Mouse (Mus musculus): ENCODE measurements around the gene Eci1. TPM values are rescaled to one million over a fixed set of nuclear protein-coding genes. Genes with fewer than 3 reads are reported as not detected.

The Eci1 gene
- polyA plus RNA-seq, 1 experiment, result 52.6 TPM

- Histone ChIP-seq H3K36me3 (ENCODE audit: control insufficient read depth, insufficient read depth) (peaks cover under 1% of the 10 kb centered on the region), H3K79me2 (ENCODE audit: control insufficient read depth, insufficient read depth) (peaks cover 40% of the 10 kb centered on the region), H3K27me3 (ENCODE audit: control insufficient read depth, insufficient read depth, insufficient read length) (no peaks in the 10 kb centered on the region), H3K4me3 (peak overlapping the region; percentile 92), H3ac (ENCODE audit: control insufficient read depth, insufficient read length) (no peak overlapping the region), H3K4me2 (ENCODE audit: low read depth) (peak overlapping the region; percentile 71)
- TF ChIP-seq TCF12 (IDR thresholded peaks at IDR 0.05; ENCODE audit: insufficient read depth, poor library complexity, severe bottlenecking) (no peak), SRF (IDR thresholded peaks at IDR 0.05; ENCODE audit: control insufficient read depth, insufficient read length, low read depth) (no peak), POLR2A (IDR thresholded peaks at IDR 0.05; ENCODE audit: insufficient read length, low read depth) (no peak)
Observed at GRCm38 (mm10) chr17:24413557-24414211, 12.8 kb upstream of the Eci1 start.

DNA sequence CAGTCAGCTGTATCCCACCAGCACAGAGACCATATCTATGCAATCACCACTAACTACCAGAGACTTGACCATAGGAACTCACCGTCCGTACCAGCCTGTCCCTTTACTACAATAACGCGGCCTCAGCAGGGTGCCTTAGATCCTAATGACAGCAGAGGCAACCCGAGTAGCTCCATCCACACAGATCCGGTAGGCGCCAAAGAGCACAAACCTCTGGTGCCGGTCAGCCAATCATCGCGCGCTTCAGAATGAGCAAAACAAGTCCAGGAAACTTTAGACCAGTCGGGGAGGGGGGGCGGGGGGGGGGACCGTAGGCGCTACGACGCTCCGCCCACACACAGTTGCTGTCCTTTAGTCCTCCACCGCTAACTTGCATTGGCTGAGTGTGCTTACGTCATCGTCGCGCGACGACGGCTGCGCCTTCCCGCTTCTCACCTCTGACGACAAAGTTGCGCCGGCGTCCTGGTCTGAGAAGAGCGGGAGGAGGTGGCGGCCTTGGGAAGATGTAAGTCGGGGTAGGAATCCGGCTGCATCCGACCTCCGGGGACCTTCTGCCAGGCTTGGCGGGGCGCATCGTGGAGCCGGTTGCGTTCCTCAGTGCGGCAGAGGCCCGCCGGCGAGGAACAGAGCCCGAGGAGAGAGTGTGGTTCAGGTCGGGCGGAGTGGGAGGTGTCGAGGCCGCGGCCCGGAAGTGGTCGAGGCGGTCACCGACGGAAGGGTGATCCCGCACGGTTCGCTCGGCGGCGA is 12.0 kb upstream of the Eci1 start, which contains the start of gene Rnps1:
Rnps1 (plus strand) TSS at position 336 of the 747 bp plus-strand sequence.
- Histone ChIP-seq H3K27me3 (ENCODE audit: control insufficient read depth, insufficient read depth, insufficient read length) (no peaks in the 10 kb centered on the region), H3K4me3 (peak within 1 kb of the TSS; percentile 92), H3K4me2 (ENCODE audit: low read depth) (peak within 1 kb of the TSS; percentile 99), H3ac (ENCODE audit: control insufficient read depth, insufficient read length) (peak within 1 kb of the TSS; percentile 17), H3K79me2 (ENCODE audit: control insufficient read depth, insufficient read depth) (peaks cover 47% of the 10 kb centered on the region), H3K36me3 (ENCODE audit: control insufficient read depth, insufficient read depth) (peaks cover 7% of the 10 kb centered on the region)
- peak; percentile 75 for TF ChIP-seq POLR2AphosphoS2 (IDR thresholded peaks at IDR 0.05; ENCODE audit: insufficient read length, low read depth)
- TF ChIP-seq MYOD1 (IDR thresholded peaks at IDR 0.05; ENCODE audit: control insufficient read depth in 1 of 3, insufficient read length in 2 of 3, low read depth in 2 of 3), result peak in 1 of 3 experiments; percentile 6
- peak; percentile 39 for TF ChIP-seq POLR2A (IDR thresholded peaks at IDR 0.05; ENCODE audit: insufficient read length, low read depth)
- no peak for TF ChIP-seq MAX (IDR thresholded peaks at IDR 0.05; ENCODE audit: low read depth)
- TF ChIP-seq E2F4 (IDR thresholded peaks at IDR 0.05; ENCODE audit: insufficient read depth), result peak; percentile 35
- no peak for TF ChIP-seq USF1 (IDR thresholded peaks at IDR 0.05; ENCODE audit: low read depth)

DNA sequence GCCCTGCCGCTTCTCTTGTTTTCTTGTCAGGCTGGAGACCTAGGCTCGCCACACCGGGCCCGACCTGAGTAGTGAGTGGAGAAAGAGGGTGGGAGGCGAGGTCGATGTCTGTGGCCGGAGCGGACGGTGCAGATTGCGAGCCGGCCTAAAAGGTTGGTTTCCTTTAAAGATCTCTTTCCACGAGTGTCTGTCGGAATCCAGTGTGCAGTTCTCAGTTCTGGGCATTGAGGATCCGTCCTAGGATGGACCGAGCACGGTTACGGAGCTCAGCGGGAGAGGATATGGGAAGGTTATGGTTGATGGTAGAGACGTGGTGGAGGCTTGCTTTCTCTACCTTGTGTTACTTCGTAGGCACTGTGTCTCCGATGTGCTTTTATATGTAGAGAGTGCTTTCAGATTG is 11.4 kb upstream of the Eci1 start:
- no peak for TF ChIP-seq MYOG (IDR thresholded peaks at IDR 0.05; ENCODE audit: control insufficient read depth in 1 of 3, insufficient read depth in 1 of 3, insufficient read length in 2 of 3, low read depth in 2 of 3)
- TF ChIP-seq POLR2AphosphoS2 (IDR thresholded peaks at IDR 0.05; ENCODE audit: insufficient read length, low read depth), result no peak
- no peak for TF ChIP-seq REST (IDR thresholded peaks at IDR 0.05; ENCODE audit: insufficient read depth, insufficient read length)
- TF ChIP-seq POLR2A (IDR thresholded peaks at IDR 0.05; ENCODE audit: insufficient read length, low read depth), result no peak
- no peak for TF ChIP-seq CEBPB (IDR thresholded peaks at IDR 0.05; ENCODE audit: insufficient read depth, poor library complexity, severe bottlenecking)
- no peak for TF ChIP-seq USF1 (IDR thresholded peaks at IDR 0.05; ENCODE audit: low read depth)
- TF ChIP-seq TCF12 (IDR thresholded peaks at IDR 0.05; ENCODE audit: insufficient read depth, poor library complexity, severe bottlenecking), result no peak
- TF ChIP-seq E2F4 (IDR thresholded peaks at IDR 0.05; ENCODE audit: insufficient read depth), result no peak
- peak overlapping the region; percentile 17 for H3ac ChIP-seq (ENCODE audit: control insufficient read depth, insufficient read length)
- peak overlapping the region; percentile 99 for H3K4me2 ChIP-seq (ENCODE audit: low read depth)
- peaks cover 53% of the 10 kb centered on the region for H3K79me2 ChIP-seq (ENCODE audit: control insufficient read depth, insufficient read depth)
- peaks cover 11% of the 10 kb centered on the region for H3K36me3 ChIP-seq (ENCODE audit: control insufficient read depth, insufficient read depth)
- H3K4me3 ChIP-seq, result peak overlapping the region; percentile 92
- no peaks in the 10 kb centered on the region for H3K27me3 ChIP-seq (ENCODE audit: control insufficient read depth, insufficient read depth, insufficient read length)

- Histone ChIP-seq H3ac (ENCODE audit: control insufficient read depth, insufficient read length) (peak overlapping the region; percentile 17), H3K27me3 (ENCODE audit: control insufficient read depth, insufficient read depth, insufficient read length) (no peaks in the 10 kb centered on the region), H3K4me2 (ENCODE audit: low read depth) (peak overlapping the region; percentile 99), H3K79me2 (ENCODE audit: control insufficient read depth, insufficient read depth) (peaks cover 57% of the 10 kb centered on the region), H3K36me3 (ENCODE audit: control insufficient read depth, insufficient read depth) (peaks cover 18% of the 10 kb centered on the region), H3K4me3 (peak overlapping the region; percentile 92)
- no peak for TF ChIP-seq MYOD1 (IDR thresholded peaks at IDR 0.05; ENCODE audit: control insufficient read depth in 1 of 3, insufficient read length in 2 of 3, low read depth in 2 of 3)
- TF ChIP-seq POLR2A (IDR thresholded peaks at IDR 0.05; ENCODE audit: insufficient read length, low read depth), result no peak
- TF ChIP-seq REST (IDR thresholded peaks at IDR 0.05; ENCODE audit: insufficient read depth, insufficient read length), result no peak
- TF ChIP-seq SRF (IDR thresholded peaks at IDR 0.05; ENCODE audit: control insufficient read depth, insufficient read length, low read depth), result no peak
- TF ChIP-seq TCF3 (IDR thresholded peaks at IDR 0.05; ENCODE audit: insufficient read length, low read depth), result no peak
- no peak for TF ChIP-seq MYOG (IDR thresholded peaks at IDR 0.05; ENCODE audit: control insufficient read depth in 1 of 3, insufficient read depth in 1 of 3, insufficient read length in 2 of 3, low read depth in 2 of 3)
- TF ChIP-seq E2F4 (IDR thresholded peaks at IDR 0.05; ENCODE audit: insufficient read depth), result no peak
- no peak for TF ChIP-seq TCF12 (IDR thresholded peaks at IDR 0.05; ENCODE audit: insufficient read depth, poor library complexity, severe bottlenecking)
- TF ChIP-seq USF1 (IDR thresholded peaks at IDR 0.05; ENCODE audit: low read depth), result no peak
- TF ChIP-seq MAX (IDR thresholded peaks at IDR 0.05; ENCODE audit: low read depth), result no peak
- no peak for TF ChIP-seq POLR2AphosphoS2 (IDR thresholded peaks at IDR 0.05; ENCODE audit: insufficient read length, low read depth)
- TF ChIP-seq CEBPB (IDR thresholded peaks at IDR 0.05; ENCODE audit: insufficient read depth, poor library complexity, severe bottlenecking), result no peak
Observed at GRCm38 (mm10) chr17:24416051-24416652, 10.3 kb upstream of the Eci1 start.
